Mouse (Mus musculus): ENCODE results near the gene Tspyl1. TPM values are rescaled to one million over a fixed set of nuclear protein-coding genes. Genes with fewer than 3 reads are reported as not detected.
"Not testable (repeated sequence)": the region's sequence is repeated elsewhere in the genome, so short reads cannot be mapped to it uniquely, and the experiment has no call there.

The Tspyl1 gene
- polyA plus RNA-seq (2017; shearing (Covaris generic)): 10 to 100 TPM; 36.1 to 49.1 (median 40.1) TPM

DNA sequence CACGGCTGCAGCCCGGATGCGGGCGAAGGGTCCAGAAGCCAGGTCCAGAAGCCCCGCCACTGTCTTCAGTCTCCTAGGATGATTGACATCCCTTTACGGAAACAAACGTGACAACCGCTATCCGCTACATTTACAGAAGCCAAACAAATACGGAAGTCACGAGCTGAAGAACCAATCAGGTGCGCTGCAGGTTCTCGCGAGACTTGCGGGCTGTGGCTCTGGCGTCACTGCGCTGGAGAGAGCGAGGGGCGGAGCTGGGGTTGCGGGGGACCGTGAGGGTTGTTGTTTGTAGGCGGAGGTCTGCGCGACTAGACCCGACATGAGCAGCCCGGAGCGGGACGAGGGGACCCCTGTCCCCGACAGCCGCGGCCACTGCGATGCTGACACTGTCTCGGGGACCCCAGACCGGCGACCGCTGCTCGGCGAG is at the start of gene Tspyl1:
Tspyl1 (plus strand) TSS at position 229 of the 427 bp plus-strand sequence.
- peak; percentile 89 for ATAC-seq

DNA sequence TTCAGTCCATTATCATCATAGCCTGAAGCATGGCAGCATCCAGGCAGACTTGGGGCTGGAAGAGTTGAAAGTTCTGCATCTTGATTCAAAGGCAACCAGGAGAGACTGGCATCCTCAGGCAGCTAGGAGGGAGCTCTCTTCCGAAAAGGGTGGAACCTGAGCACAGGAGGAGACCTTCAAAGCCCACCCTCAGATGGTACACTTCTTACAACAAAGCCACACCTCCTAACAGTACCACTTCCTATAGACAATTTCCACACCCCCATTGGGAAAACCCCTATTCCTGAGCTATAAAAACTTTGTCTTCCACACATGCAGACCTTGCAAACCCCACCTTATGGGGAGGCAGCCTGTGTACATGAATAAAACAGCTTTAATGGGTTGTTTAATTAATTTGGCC is 48.6 kb upstream of the Tspyl1 start:
- ATAC-seq: peak; percentile 56

DNA sequence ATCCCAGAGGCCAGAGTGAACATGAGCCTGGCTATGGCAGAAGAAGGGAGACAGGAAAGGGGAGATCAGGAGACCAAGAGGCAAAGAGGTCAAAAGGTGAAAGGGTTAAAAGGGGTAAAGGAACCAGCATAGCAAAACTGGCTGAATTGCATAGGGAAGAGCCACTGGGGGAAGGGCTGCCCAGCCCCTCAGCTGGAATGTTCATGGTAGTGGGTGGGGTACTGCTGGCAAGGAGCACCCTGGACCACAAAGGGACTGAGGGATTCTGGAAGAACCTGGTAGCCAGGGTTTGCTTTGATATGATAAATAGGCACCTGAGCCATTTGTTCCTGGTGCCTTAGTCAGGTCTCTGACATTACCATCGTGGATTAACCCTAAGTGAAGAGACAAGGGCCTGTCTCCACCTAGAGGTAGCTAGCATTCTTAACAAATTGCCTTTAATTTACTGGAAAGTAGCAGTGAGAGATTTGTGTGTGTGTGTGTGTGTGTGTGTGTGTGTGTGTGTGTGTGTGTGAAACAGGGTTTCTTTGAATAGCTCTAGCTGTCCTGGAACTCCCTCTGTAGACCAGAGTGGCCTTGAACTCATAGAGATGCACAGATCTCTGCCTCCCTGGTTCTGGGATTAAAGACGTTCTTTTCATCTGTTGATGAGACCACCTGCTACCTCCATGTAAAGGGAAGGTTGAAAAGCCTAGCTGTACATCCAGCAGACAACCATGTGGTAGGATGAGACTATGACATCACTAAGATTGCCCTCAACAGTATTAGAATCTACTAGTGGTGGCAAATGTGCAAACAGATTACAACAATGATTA is 47.9 kb upstream of the Tspyl1 start:
- ATAC-seq: peak; percentile 73

DNA sequence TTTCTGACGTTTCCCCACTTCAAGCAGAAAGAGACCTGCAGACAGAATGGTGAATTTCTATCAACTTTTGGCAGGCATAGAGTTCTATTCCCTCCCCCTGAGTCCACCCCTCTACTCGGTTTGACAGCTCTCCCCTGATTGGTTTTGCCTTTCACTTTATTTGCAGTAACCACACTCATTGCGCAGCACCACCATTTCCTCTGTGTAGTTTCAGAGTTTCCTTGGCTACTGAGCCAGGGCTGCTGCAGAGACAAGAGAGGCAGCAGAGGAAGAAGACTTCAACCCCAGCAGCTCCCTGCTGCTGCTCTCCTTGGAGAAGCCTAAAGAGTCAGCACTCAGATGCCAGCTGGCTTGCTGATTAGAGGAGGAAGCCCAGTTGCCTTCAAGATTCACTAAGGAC is 46.6 kb upstream of the Tspyl1 start:
- no peak for ATAC-seq

DNA sequence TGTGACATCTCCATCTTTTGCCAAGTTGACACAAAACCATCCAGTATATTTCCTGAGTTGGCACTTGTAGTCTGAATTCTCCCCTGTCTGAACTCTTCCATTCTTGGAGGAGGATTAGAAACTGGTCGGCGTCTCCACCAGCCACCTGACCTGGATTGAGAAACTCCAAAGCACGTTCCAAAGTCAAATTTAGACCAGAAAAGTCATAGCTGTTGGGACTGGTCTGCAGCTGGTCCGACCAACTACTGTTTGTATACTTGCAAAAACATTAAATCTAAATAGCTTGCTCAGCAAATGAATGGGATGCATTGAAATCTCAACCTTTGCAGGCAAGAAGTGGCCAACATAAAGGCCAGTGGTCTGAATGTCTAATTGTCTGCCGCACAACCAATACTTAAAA is 45.4 kb upstream of the Tspyl1 start:
- ATAC-seq: no peak

DNA sequence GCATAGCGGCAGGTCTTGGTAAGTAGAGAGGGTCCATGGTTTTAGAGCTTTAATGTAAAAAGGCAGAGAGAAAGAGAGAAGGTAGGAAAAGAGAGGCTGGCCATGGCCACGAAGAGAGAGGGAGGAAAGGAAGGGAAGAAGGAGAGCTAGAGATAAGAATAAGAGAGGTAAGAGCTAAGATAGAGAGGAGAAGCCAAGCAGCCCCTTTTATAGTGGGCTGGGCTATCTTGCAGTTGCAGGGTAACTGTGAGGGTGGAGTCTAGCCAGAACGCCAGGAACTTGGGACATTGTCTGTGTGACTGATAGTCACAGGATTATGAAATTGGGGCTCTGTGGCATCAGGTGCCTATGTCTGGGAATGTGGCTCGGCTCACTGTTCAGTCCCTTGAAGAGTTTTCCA is 43.5 kb upstream of the Tspyl1 start:
- no peak for ATAC-seq

DNA sequence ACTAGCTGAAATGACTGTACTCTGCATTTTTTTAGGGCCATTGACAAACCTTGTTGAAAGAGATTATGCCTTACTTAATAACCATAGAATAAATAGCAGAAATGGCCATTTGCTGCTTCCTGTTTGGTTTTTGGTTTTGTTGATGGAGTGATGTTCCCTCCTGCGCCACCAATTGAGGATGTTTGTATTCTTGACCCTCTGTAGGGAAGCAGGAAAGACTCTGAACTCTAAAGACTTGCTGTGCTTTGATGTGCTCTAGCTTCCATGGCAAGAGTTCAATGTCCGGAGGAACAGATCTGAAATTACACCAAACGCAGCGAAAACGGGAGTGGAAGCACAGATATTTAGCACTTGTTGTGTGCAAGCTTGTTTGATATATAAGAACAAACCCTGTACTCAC is 37.2 kb upstream of the Tspyl1 start:
- no peak for ATAC-seq

DNA sequence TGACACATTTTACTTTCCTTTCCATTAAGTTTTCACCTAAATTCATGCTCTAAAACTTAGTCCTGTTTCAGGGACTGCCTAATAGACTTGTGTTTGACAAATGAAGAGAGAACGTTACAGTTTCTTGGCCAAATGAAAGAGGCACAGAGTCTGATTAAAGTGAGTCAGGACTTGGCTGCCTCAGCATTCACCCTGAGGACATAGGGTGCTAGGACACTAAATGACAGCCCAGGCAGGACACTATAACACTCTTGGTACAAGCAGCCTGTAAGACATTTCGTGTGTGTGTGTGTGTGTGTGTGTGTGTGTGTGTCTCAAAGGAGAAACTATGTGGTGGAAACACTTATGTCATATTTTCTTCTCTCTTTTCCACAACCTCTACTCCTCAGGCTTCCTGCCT is 35.9 kb upstream of the Tspyl1 start:
- ATAC-seq: no peak

DNA sequence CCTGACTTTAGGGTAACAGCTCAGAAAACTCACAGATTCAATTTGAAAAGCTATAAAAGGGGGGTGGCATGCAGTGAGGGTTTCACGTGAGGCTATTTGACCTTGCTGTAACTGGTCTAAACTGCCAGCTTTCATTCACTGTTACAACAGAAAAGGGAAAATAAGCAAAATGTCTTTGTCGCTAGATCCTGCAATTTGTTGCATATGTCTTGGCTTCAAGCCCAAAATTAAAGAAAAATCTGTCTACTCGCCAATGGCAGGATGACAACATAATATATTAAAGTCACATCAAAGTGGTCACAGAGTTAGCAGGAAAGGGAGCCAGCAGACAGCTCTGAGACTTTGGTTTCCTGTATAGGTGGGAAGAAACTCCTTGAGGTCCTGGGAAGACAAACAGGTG is 34.2 kb upstream of the Tspyl1 start:
- ATAC-seq: no peak

DNA sequence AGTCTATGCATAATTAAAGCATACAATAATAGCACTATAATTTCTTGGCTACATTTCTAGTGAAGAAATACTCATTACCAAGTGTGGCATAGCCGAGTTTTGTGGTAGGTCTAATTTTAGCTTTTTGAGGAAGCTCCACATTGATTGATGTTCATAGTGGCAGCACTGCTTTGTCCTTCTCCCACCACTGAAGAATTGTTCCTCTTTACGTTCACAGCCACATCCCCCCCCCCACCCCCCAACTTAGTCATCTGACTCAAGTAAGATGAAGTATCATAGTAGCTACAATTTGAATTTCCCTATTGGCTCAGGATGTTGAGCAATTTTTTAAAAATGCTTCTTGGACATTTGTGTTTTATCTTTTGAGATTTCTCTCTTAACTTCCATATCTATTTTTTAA is 32.4 kb upstream of the Tspyl1 start:
- ATAC-seq: no peak

DNA sequence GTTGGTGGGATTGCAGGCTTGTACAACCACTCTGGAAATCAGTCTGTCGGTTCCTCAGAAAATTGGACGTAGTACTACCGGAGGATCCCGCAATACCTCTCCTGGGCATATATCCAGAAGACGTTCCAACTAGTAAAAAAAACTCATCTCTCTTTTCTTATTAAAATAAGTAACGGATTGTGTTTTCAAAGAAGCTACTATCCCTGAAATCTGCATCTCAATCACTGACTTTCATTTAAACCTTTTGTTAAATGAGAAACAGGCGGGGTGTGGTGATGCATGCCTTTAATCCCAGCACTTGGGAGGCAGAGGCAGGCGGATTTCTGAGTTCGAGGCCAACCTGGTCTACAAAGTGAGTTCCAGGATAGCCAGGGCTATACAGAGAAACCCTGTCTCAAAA is 29.2 kb upstream of the Tspyl1 start:
- not testable (repeated sequence) for ATAC-seq

DNA sequence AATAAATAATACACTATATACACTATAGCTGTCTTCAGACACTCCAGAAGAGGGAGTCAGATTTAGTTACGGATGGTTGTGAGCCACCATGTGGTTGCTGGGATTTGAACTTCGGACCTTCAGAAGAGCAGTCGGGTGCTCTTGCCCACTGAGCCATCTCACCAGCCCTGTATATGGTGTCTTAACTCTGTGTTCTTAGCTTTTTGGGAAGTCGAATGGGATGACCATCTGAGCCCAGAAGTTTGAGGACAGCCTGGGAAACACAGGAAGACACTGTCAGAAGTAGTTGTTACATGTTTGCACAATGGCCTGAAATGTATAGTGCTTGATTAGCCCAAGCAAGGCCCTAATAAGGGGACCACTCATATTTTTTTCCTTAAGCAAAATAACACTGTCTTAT is 16.9 kb upstream of the Tspyl1 start:
- ATAC-seq: no peak

DNA sequence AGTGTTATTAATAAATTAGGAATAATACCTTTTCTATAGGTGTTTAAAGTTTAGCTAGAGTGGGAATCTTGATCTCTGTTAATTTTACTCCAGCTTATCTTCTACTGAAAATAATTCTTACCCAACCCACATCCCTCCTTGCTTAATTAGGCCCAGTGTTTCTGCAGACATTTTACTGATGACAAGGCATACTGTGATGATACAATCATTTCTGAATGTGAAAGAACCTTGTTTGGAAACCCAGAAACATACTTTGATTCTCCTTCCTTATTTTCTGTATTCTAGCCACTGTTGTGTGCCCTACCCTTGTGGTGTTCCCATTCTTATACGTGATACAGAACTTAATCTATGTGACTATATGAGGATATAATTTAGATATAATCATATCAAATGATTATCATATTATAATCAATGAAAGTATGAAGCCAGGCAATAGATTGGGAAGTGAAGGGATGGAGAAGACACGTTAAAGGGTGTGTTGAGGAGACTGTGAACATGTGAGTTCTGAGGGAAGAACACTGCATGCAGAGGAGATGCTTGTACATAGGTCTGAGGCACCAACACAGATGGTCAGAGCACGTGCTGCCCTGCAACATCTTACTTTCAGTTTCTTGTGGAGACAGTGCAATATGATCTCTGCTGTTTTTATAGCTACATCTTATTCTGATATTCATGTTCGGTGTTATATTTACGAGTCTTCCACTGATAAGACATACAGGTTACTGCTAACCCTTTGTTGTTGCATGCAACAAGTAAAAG is 14.5 kb upstream of the Tspyl1 start:
- ATAC-seq: no peak

DNA sequence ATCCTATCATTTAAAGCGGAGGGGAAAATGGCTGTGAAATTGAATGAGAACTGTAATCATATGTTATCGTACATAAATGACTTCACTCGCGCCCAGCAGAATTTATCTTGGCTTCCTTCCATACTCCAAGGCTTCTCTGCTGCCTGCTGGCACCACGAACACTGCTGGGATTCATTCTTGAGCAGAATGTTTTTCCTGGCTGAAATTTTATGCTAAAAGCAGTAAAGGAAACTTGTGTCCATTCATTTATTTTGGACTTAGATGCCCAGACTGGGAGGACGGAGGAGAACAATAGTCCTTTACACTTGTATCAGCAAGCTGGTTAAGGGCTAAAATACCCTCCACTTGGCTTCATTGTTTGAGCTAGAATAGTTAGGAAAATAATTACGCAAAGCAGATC is 10.3 kb upstream of the Tspyl1 start:
- ATAC-seq: no peak

DNA sequence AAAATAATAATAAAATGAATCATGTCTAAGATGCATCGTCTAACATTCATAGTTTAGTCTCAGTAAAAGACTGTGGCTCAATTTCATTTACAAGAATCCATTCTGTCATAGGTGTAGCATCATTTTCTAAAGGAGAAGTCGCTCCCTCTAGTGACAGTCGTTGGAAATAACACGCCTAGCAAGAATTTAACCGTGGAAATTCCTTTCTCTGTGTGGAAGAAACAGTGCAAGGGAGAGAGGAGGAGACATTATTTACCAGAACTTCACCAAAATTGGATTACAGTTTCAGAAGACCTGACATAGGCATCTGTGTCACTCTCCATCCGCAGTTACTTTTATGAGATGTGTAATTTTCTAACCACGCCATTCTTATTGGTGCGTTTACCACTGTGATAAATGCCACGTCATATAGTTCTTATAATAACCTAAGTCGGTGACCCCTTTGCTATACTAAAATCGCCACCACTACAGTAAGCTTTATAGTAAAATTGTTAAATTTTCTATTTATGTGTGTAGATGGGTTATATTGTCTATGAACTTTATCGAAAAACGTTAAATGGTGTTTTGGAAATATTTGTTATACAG is 1.3 kb upstream of the Tspyl1 start:
- ATAC-seq: peak; percentile 29

DNA sequence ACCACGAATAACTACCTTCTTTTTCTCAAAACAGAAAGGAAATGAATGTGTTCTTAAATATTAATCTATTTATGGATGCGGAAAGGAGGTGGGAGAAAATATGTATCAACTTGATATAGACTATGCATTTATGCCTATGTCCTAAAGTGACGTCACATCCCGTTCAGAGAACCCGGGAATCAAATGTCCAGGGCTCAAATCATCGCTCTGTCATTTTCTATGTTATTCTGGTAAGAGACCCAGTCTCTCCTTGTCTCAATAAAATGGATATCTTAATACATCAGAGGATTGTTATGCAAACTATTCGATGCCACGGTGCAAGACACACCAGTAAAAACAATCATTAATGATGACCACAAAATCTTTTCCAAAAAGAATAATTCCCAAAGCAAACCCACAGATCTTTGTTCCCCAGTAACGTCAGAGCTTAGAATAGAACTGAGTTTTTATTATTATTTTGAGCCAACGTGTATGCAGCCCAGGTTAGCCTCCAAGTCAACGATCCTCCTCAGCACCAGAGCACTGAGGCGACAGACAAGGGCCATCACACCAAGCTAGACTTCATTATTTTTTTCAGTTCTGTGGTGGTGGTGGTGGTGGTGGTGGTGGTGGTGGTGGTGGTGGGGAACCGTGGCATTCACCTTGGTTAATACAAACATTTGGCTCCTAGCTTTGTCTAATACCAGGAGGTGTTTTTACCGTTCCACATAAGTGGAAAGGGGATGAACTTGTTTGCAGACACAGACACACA is 604 bp upstream of the Tspyl1 start:
- ATAC-seq: no peak

DNA sequence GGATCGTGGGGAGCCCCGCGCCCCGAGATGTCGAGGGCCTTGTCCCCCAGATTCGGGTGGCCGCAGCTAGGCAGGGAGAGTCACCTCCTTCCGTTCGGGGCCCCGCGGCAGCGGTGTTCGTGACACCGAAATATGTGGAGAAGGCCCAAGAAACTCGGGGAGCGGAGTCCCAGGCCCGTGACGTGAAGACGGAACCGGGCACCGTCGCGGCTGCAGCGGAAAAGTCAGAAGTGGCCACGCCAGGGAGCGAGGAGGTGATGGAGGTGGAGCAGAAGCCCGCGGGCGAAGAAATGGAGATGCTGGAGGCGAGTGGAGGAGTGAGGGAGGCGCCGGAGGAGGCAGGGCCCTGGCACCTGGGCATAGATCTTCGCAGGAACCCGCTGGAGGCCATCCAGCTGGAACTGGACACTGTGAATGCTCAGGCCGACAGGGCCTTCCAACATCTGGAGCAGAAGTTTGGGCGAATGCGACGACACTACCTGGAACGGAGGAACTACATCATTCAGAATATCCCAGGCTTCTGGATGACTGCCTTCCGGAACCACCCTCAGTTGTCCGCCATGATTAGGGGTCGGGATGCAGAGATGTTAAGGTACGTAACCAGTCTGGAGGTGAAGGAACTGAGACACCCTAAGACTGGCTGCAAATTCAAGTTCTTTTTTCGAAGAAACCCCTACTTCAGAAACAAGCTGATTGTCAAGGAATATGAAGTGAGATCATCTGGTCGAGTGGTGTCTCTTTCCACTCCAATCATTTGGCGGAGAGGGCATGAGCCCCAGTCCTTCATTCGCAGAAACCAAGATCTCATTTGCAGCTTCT is 639 bp downstream of the Tspyl1 start:
- peak; percentile 12 for ATAC-seq

DNA sequence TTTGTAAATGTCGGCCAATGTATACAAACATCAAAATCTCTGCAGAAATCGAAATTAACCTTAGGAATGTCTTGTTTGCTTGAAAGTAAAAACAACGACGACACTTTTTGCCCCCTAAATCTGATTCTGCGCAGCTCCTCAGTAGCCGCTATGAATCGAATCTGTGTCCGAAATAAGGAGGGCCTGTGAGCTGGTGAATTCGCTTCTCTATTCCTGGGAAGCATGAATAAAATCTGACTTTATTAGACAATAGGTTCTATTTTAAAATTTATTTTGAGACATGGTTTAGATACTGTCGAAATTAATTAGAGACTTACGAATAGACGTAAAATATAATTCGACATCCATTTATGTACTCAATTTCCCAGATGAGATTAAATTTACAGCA is 14.9 kb downstream of the Tspyl1 start:
- no peak for ATAC-seq

DNA sequence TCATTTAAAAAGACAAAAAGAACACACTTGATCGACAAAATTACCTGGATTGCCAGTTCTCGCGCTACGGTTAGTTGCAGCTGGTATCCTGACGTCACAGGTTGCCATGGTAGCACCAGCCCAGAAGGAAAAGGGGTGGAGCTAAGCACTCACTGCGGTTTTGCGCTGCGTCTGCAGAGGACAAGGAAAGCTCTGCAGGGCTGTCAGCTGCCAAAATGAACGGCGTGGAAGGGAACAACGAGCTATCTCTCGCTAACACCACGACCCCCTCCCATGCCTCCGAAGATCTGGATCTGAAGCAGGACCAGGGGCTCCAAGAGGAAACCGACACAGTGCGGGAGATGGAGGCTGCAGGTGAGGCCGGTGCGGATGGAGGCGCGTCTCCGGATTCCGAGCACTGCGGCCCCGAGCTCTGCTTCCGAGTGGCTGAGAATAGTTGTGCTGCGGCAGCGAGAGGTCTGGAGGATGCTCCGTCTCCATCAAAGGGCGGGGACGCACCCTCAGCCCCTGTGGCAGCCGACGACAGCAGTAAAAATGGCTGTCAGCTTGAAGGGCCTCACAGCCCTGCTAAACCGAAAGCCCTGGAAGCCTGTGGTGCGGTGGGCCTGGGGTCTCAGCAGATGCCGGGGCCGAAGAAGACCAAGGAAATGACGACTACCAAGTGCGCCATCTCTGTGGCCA is 15.4 kb downstream of the Tspyl1 start, which contains the start of gene Tspyl4:
Tspyl4 (plus strand) TSS at position 144 of the 681 bp plus-strand sequence.
- peak; percentile 97 for ATAC-seq

DNA sequence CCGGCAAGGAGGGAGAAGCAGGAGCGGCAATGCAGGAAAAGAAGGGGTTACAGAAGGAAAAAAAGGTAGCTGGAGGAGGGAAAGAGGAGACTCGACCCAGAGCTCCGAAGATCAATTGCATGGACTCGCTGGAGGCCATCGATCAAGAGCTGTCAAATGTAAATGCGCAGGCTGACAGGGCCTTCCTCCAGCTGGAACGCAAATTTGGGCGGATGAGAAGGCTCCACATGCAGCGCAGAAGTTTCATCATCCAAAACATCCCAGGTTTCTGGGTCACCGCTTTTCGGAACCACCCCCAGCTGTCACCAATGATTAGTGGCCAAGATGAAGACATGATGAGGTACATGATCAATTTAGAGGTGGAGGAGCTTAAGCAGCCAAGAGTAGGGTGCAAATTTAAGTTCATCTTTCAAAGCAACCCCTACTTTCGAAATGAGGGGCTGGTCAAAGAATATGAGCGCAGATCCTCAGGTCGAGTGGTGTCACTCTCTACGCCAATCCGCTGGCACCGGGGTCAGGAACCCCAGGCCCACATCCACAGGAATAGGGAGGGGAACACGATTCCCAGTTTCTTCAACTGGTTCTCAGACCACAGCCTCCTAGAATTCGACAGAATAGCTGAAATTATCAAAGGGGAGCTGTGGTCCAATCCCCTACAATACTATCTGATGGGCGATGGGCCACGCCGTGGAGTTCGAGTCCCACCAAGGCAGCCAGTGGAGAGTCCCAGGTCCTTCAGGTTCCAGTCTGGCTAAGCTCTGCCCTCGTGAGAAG is 16.2 kb downstream of the Tspyl1 start:
- peak; percentile 4 for ATAC-seq

Data from inflammation-experienced regulatory T-cells, adult 6 months (primary cell).